Mouse (Mus musculus): ENCODE measurements around the gene Cd83. TPM values are rescaled to one million over a fixed set of nuclear protein-coding genes. Genes with fewer than 3 reads are reported as not detected.

The Cd83 gene
- total RNA-seq, 1 experiment = 0.76 TPM

DNA sequence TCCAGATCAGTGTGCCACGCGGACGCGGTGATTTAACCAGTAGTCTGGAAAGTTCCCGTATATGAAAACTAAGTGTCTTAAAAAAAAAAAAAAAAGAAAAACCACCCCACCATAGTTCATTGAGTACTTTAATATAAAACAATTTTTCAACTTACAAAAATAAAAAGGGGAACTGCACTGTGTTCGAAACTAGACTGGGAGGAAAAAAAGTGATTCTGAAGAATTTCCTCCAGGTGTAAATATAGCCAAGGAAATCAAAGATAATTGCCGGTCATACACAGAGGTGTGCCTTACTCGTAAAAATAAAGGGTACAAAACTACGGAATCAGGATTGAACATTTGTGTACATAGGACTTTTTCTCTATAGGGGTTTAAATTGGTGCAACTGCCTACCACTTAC, 21.7 kb upstream of the Cd83 start:
- no peak overlapping the region for H3K9ac ChIP-seq (ENCODE audit: insufficient read depth, low read depth, low read length, poor library complexity, severe bottlenecking)
- H3K4me1 ChIP-seq (ENCODE audit: control insufficient read depth in 2 of 2, insufficient read depth in 2 of 2, low read length in 2 of 2, poor library complexity in 1 of 2) = peaks cover 0 to 8% of the 10 kb centered on the region in 2 experiments; a peak in 1 of 4 replicates
- in situ Hi-C loops (cut with MboI; ENCODE audit: low sequenced_read_pairs in 2 of 2, unreplicated experiment in 2 of 2) = no loop called here
- H3K4me3 ChIP-seq (ENCODE audit: insufficient read depth in 1 of 2, low read depth in 1 of 2, low read length in 2 of 2, poor library complexity in 1 of 2, severe bottlenecking in 1 of 2) = no peak overlapping the region
- no peaks in the 10 kb centered on the region for H3K9me3 ChIP-seq (ENCODE audit: control insufficient read depth, insufficient read depth, low read depth, low read length)
- TF ChIP-seq ZC3H11A (IDR thresholded peaks at IDR 0.05; ENCODE audit: borderline replicate concordance, low read depth, low read length) (no peak), CHD2 (IDR thresholded peaks at IDR 0.05; ENCODE audit: low read depth, low read length) (no peak), HCFC1 (IDR thresholded peaks at IDR 0.05; ENCODE audit: borderline replicate concordance, insufficient read depth, low read length) (no peak), ZNF384 (IDR thresholded peaks at IDR 0.05; ENCODE audit: low read depth, low read length) (no peak), MAFK (IDR thresholded peaks at IDR 0.05; ENCODE audit: insufficient read depth, low read depth, low read length) (no peak)
- no peak overlapping the region for H3K27ac ChIP-seq (ENCODE audit: insufficient read depth, low read depth, low read length, poor library complexity, severe bottlenecking)
- H3K36me3 ChIP-seq (ENCODE audit: control insufficient read depth, insufficient read depth, low read length, poor library complexity, severe bottlenecking) = no peaks in the 10 kb centered on the region
- DNase-seq (ENCODE audit: low read depth, low spot score) = no peak

DNA sequence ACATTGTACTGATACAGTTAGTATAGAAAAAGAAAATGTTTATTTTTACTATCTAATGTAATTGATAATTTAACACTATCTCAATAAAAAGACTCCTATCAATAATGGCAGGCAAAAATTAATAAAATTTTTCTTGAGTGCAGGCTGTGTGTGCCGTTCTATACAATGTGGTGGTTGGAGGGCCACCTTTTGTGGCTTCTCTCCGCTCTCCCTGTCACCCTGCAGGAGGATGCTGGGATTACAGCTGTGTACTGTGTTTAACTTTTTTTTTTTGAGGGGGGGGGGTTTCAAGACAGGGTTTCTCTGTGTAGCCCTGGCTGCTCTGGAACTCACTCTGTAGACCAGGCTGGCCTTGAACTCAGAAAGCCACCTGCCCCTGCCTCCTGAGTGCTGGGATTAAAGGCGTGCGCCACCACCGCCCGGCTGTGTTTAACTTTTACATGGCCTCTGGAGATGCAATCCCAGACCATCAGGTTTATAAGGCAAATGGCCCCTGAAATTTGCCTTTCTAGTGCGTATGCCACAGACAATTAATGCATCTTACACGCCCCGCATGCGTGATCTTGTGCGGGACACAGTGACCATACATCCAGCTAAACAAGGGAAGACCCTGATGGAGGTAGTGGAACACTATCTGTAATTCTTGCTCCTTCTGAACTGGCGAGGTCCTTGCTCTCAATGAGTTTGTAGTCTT, 21.1 kb upstream of the Cd83 start:
- in situ Hi-C loops (cut with MboI; ENCODE audit: low sequenced_read_pairs in 2 of 2, unreplicated experiment in 2 of 2) = no loop called here
- no peak for DNase-seq (ENCODE audit: low read depth, low spot score)

DNA sequence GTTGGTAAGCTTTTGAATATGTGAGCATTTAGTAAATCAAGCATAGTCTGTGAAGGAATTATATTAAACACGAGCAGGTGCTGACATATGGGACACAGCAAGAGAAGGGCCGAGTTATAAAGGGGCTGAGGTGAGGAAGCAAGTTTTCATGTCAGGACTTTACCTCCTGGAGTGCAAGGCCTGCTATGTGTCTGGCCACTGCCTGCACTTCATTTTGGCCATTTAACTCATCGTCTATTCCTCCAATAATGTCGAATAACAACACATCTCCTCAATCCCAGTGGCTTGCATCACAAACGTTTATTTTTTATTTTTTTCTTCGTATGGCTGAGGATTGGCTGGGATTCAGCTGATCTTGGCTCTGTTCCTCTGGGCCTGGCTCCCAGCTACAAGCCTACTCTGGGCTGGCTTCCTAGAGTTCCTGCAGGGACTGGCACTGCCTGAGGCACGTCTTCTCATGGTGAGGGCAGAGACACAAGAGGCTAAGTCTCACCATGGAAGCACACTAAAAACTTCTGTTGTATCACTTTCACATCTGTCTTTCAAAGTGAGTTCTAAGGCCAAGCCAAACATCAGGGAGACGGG, 20.5 kb upstream of the Cd83 start:
- Histone ChIP-seq H3K4me3 (ENCODE audit: insufficient read depth in 1 of 2, low read depth in 1 of 2, low read length in 2 of 2, poor library complexity in 1 of 2, severe bottlenecking in 1 of 2) (no peak overlapping the region), H3K4me1 (ENCODE audit: control insufficient read depth in 2 of 2, insufficient read depth in 2 of 2, low read length in 2 of 2, poor library complexity in 1 of 2) (peaks cover 0 to 8% of the 10 kb centered on the region in 2 experiments; a peak in 1 of 4 replicates), H3K9me3 (ENCODE audit: control insufficient read depth, insufficient read depth, low read depth, low read length) (no peaks in the 10 kb centered on the region), H3K27ac (ENCODE audit: insufficient read depth, low read depth, low read length, poor library complexity, severe bottlenecking) (no peak overlapping the region), H3K36me3 (ENCODE audit: control insufficient read depth, insufficient read depth, low read length, poor library complexity, severe bottlenecking) (no peaks in the 10 kb centered on the region), H3K9ac (ENCODE audit: insufficient read depth, low read depth, low read length, poor library complexity, severe bottlenecking) (no peak overlapping the region)
- no peak for DNase-seq (ENCODE audit: low read depth, low spot score)
- TF ChIP-seq CHD2 (IDR thresholded peaks at IDR 0.05; ENCODE audit: low read depth, low read length) (no peak), ZC3H11A (IDR thresholded peaks at IDR 0.05; ENCODE audit: borderline replicate concordance, low read depth, low read length) (no peak), HCFC1 (IDR thresholded peaks at IDR 0.05; ENCODE audit: borderline replicate concordance, insufficient read depth, low read length) (no peak), MAFK (IDR thresholded peaks at IDR 0.05; ENCODE audit: insufficient read depth, low read depth, low read length) (no peak), ZNF384 (IDR thresholded peaks at IDR 0.05; ENCODE audit: low read depth, low read length) (no peak)
- in situ Hi-C loops (cut with MboI; ENCODE audit: low sequenced_read_pairs in 2 of 2, unreplicated experiment in 2 of 2) = no loop called here

More for the DNA sequence above, 21.1 kb upstream of the Cd83 start:
- H3K36me3 ChIP-seq (ENCODE audit: control insufficient read depth, insufficient read depth, low read length, poor library complexity, severe bottlenecking) = no peaks in the 10 kb centered on the region
- no peak overlapping the region for H3K4me3 ChIP-seq (ENCODE audit: insufficient read depth in 1 of 2, low read depth in 1 of 2, low read length in 2 of 2, poor library complexity in 1 of 2, severe bottlenecking in 1 of 2)
- peaks cover 0 to 8% of the 10 kb centered on the region in 2 experiments; a peak in 1 of 4 replicates for H3K4me1 ChIP-seq (ENCODE audit: control insufficient read depth in 2 of 2, insufficient read depth in 2 of 2, low read length in 2 of 2, poor library complexity in 1 of 2)
- no peaks in the 10 kb centered on the region for H3K9me3 ChIP-seq (ENCODE audit: control insufficient read depth, insufficient read depth, low read depth, low read length)
- TF ChIP-seq ZC3H11A (IDR thresholded peaks at IDR 0.05; ENCODE audit: borderline replicate concordance, low read depth, low read length) = no peak
- TF ChIP-seq CHD2 (IDR thresholded peaks at IDR 0.05; ENCODE audit: low read depth, low read length) = no peak
- TF ChIP-seq MAFK (IDR thresholded peaks at IDR 0.05; ENCODE audit: insufficient read depth, low read depth, low read length) = no peak
- TF ChIP-seq ZNF384 (IDR thresholded peaks at IDR 0.05; ENCODE audit: low read depth, low read length) = no peak
- no peak for TF ChIP-seq HCFC1 (IDR thresholded peaks at IDR 0.05; ENCODE audit: borderline replicate concordance, insufficient read depth, low read length)
- H3K27ac ChIP-seq (ENCODE audit: insufficient read depth, low read depth, low read length, poor library complexity, severe bottlenecking) = no peak overlapping the region
- H3K9ac ChIP-seq (ENCODE audit: insufficient read depth, low read depth, low read length, poor library complexity, severe bottlenecking) = no peak overlapping the region

DNA sequence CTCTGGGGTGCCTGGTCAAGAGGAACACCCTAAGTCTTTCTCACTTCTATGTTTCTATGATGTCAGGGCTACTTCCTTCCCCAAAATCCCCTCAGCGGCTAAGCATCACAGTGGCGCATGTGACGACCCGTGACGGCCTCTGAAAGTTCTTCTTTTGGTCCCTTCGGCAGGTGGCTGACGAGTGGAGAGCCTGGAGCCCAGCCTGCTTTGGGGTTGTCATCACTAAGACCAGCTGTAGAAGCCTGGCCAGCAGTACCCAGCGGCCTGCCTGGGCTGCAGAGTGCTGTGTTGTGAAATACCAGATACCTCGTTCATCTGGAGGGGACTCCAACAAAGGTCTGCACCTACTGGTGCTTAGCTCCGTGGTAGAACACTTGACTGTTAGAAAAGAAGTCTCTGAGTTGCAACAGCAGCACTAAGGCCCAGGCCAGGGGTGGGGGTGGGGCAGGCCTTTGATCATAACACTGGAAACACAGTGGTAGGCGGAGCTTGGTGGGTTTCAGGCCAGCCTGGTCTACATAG, 19.2 kb upstream of the Cd83 start:
- Histone ChIP-seq H3K9ac (ENCODE audit: insufficient read depth, low read depth, low read length, poor library complexity, severe bottlenecking) (no peak overlapping the region), H3K36me3 (ENCODE audit: control insufficient read depth, insufficient read depth, low read length, poor library complexity, severe bottlenecking) (no peaks in the 10 kb centered on the region), H3K27ac (ENCODE audit: insufficient read depth, low read depth, low read length, poor library complexity, severe bottlenecking) (no peak overlapping the region), H3K4me3 (ENCODE audit: insufficient read depth in 1 of 2, low read depth in 1 of 2, low read length in 2 of 2, poor library complexity in 1 of 2, severe bottlenecking in 1 of 2) (no peak overlapping the region), H3K4me1 (ENCODE audit: control insufficient read depth in 2 of 2, insufficient read depth in 2 of 2, low read length in 2 of 2, poor library complexity in 1 of 2) (peaks cover 0 to 8% of the 10 kb centered on the region in 2 experiments; a peak in 1 of 4 replicates), H3K9me3 (ENCODE audit: control insufficient read depth, insufficient read depth, low read depth, low read length) (no peaks in the 10 kb centered on the region)
- in situ Hi-C loops (cut with MboI; ENCODE audit: low sequenced_read_pairs in 2 of 2, unreplicated experiment in 2 of 2) = no loop called here
- DNase-seq (ENCODE audit: low read depth, low spot score) = no peak
- TF ChIP-seq CHD2 (IDR thresholded peaks at IDR 0.05; ENCODE audit: low read depth, low read length) = no peak
- no peak for TF ChIP-seq ZC3H11A (IDR thresholded peaks at IDR 0.05; ENCODE audit: borderline replicate concordance, low read depth, low read length)
- no peak for TF ChIP-seq ZNF384 (IDR thresholded peaks at IDR 0.05; ENCODE audit: low read depth, low read length)
- TF ChIP-seq MAFK (IDR thresholded peaks at IDR 0.05; ENCODE audit: insufficient read depth, low read depth, low read length) = no peak
- TF ChIP-seq HCFC1 (IDR thresholded peaks at IDR 0.05; ENCODE audit: borderline replicate concordance, insufficient read depth, low read length) = no peak

All from ES-E14 (cell line).